Mouse (Mus musculus): ENCODE measurements at regions not wholly inside any gene's neighbourhood (a gene's known extent, or its start where the extent isn't known, plus 50 kb on each side); places are given as distances from the start of the nearest gene placed in this dataset.

- peak; percentile 64 for DNase-seq
These were observed 148.4 kb upstream of the Ube3a start for GRCm38 (mm10) chr7:59080109-59080508.

More at GRCm38 (mm10) chr7:59080109-59080508, 148.4 kb upstream of the Ube3a start:
- Histone ChIP-seq H3K27ac (ENCODE audit: low read depth) (no peak overlapping the region), H3K27me3 (ENCODE audit: insufficient read depth, low read length) (no peaks in the 10 kb centered on the region), H3K4me3 (ENCODE audit: low read depth, low read length) (no peak overlapping the region), H3K4me2 (no peak overlapping the region), H3K36me3 (ENCODE audit: insufficient read depth) (no peaks in the 10 kb centered on the region), H3K9me3 (ENCODE audit: low read depth, low read length) (no peaks in the 10 kb centered on the region), H3K4me1 (ENCODE audit: insufficient read depth) (no peaks in the 10 kb centered on the region), H3K9ac (no peak overlapping the region)
- TF ChIP-seq CTCF (IDR thresholded peaks at IDR 0.05; ENCODE audit: low read depth), result peak; percentile 45
- ATAC-seq (ENCODE audit: insufficient read depth), result no peak
- WGBS, result 60% methylated on average over 7 of the region's 7 CpGs

Data from lung, embryonic 14.5 days (tissue).